Mouse (Mus musculus): Measurements from ENCODE around the gene Cldn7. TPM values are rescaled to one million over a fixed set of nuclear protein-coding genes. Genes with fewer than 3 reads are reported as not detected.
A peak's percentile ranks its signal among the peaks of the same experiment; 100 is the strongest.

Cldn7 gene
- polyA plus RNA-seq, 1 experiment from 2014 or later, result 5.9 TPM

DNA sequence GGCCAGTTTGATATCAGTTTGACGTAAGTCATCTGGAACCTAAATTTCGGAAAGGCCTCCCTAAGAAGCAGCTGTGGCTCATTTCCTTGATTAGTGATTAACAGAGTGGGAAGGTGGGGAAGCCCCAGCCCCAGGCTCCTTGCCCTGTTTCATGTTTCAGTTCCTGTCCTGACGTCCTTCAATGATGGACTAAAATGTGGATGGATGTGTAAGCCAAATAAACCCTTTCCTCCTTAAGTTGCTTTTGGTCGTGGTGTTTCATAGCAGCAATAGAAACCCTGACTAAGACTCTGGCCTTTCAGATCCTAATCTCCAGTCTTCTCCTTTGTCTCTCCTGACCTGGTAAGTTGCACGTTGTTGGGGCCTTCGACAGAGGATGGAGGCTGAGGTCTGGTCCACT, 5.6 kb downstream of the Cldn7 start:
- no peak for DNase-seq (ENCODE audit: low spot score)
- 88% methylated on average over 6 of the region's 6 CpGs for WGBS
- no peak overlapping the region for H3K27ac ChIP-seq (ENCODE audit: low read depth, low read length)
- H3K4me3 ChIP-seq (ENCODE audit: low read depth, low read length), result no peak overlapping the region
- no peak for ATAC-seq (ENCODE audit: insufficient read depth, low FRiP score, low TSS enrichment)
- H3K4me2 ChIP-seq (ENCODE audit: low read depth), result no peak overlapping the region
- H3K9ac ChIP-seq (ENCODE audit: low read length), result no peak overlapping the region
- peaks cover 26% of the 10 kb centered on the region for H3K27me3 ChIP-seq (ENCODE audit: control insufficient read depth, insufficient read depth, low read length)
- no peaks in the 10 kb centered on the region for H3K9me3 ChIP-seq (ENCODE audit: control insufficient read depth, low read length)
- peaks cover 3% of the 10 kb centered on the region; the same call in 1 of the 2 replicates for H3K4me1 ChIP-seq (ENCODE audit: control insufficient read depth, insufficient read depth, low read length)
- H3K36me3 ChIP-seq (ENCODE audit: control insufficient read depth, insufficient read depth, low read length), result peaks cover 13% of the 10 kb centered on the region

DNA sequence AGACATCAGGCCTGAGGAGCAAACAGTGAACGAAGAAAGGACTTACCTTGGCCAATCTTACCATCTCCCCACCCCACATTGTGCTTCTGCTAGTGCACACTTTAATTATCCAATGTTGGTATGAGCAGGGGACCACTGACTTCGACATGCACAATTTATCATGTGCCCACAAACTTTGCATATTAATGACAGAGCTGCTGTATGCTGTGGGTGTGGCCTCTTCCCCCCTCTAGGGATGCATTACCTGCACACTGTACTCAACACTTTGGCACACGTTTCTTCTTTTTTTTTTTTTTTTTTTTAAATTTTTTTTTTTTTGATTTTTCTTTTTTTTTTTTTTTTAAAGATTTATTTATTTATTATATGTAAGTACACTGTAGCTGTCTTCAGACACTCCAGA, 6.2 kb downstream of the Cldn7 start:
- ATAC-seq (ENCODE audit: insufficient read depth, low FRiP score, low TSS enrichment) (no peak), DNase-seq (ENCODE audit: low spot score) (no peak)
- Histone ChIP-seq H3K4me1 (ENCODE audit: control insufficient read depth, insufficient read depth, low read length) (peaks cover 3% of the 10 kb centered on the region; the same call in 1 of the 2 replicates), H3K9ac (ENCODE audit: low read length) (no peak overlapping the region), H3K27me3 (ENCODE audit: control insufficient read depth, insufficient read depth, low read length) (peaks cover 21% of the 10 kb centered on the region), H3K4me2 (ENCODE audit: low read depth) (no peak overlapping the region), H3K9me3 (ENCODE audit: control insufficient read depth, low read length) (no peaks in the 10 kb centered on the region), H3K27ac (ENCODE audit: low read depth, low read length) (no peak overlapping the region), H3K4me3 (ENCODE audit: low read depth, low read length) (no peak overlapping the region), H3K36me3 (ENCODE audit: control insufficient read depth, insufficient read depth, low read length) (peaks cover 16% of the 10 kb centered on the region)
- WGBS, result 93% methylated on average over 3 of the region's 3 CpGs

DNA sequence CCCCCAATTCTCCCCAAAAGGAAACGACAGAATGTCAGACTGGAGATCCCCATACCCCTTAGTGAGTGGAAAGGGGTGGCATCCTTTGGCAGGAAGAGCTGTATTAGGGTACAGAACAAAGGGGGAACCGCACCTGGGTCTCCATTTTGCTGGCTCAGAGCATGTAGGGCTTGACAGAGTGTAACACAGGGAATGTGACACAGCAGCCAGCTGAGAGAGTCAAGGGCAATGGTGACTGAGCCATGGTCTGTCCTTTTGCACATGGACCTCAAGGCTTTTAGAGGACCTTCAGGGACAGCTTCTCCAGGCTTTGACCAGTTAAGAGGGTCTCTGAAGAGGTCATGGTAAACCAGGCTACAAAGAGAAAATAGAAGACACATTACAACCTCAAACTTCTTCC, 10.3 kb downstream of the Cldn7 start:
- DNase-seq (ENCODE audit: low spot score), result no peak
- ATAC-seq (ENCODE audit: insufficient read depth, low FRiP score, low TSS enrichment), result no peak
- Histone ChIP-seq H3K4me1 (ENCODE audit: control insufficient read depth, insufficient read depth, low read length) (no peaks in the 10 kb centered on the region), H3K27ac (ENCODE audit: low read depth, low read length) (no peak overlapping the region), H3K4me2 (ENCODE audit: low read depth) (no peak overlapping the region), H3K4me3 (ENCODE audit: low read depth, low read length) (no peak overlapping the region), H3K9ac (ENCODE audit: low read length) (no peak overlapping the region), H3K36me3 (ENCODE audit: control insufficient read depth, insufficient read depth, low read length) (peaks cover 14% of the 10 kb centered on the region), H3K9me3 (ENCODE audit: control insufficient read depth, low read length) (no peaks in the 10 kb centered on the region), H3K27me3 (ENCODE audit: control insufficient read depth, insufficient read depth, low read length) (no peaks in the 10 kb centered on the region)
- 93% methylated on average over 2 of the region's 2 CpGs for WGBS

DNA sequence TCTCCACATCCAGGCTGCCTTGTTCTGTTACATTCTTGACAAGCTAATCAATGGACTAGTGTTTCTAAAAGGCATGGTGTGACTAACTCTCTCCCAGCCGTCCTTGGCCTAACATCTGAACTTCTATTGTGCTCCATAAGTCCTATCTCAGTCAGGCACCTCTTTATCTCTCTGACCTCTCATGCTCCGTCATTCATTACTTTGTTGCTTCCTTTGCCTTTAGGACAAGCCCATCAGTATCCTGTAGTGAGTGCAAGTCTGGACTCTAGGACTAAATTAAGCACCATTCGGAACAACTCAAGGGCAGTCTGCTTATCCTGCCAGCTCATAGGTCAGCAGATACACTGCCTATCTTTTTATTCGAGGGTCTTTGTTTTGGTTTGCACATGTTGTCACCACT, 11.7 kb downstream of the Cldn7 start:
- no peak overlapping the region for H3K4me3 ChIP-seq (ENCODE audit: low read depth, low read length)
- DNase-seq (ENCODE audit: low spot score) (no peak), ATAC-seq (ENCODE audit: insufficient read depth, low FRiP score, low TSS enrichment) (no peak)
- H3K9me3 ChIP-seq (ENCODE audit: control insufficient read depth, low read length), result no peaks in the 10 kb centered on the region
- H3K4me1 ChIP-seq (ENCODE audit: control insufficient read depth, insufficient read depth, low read length), result no peaks in the 10 kb centered on the region
- 86% methylated on average over 4 of the region's 4 CpGs for WGBS
- H3K36me3 ChIP-seq (ENCODE audit: control insufficient read depth, insufficient read depth, low read length), result peaks cover 14% of the 10 kb centered on the region
- no peak overlapping the region for H3K27ac ChIP-seq (ENCODE audit: low read depth, low read length)
- no peak overlapping the region for H3K4me2 ChIP-seq (ENCODE audit: low read depth)
- H3K27me3 ChIP-seq (ENCODE audit: control insufficient read depth, insufficient read depth, low read length), result no peaks in the 10 kb centered on the region
- no peak overlapping the region for H3K9ac ChIP-seq (ENCODE audit: low read length)

DNA sequence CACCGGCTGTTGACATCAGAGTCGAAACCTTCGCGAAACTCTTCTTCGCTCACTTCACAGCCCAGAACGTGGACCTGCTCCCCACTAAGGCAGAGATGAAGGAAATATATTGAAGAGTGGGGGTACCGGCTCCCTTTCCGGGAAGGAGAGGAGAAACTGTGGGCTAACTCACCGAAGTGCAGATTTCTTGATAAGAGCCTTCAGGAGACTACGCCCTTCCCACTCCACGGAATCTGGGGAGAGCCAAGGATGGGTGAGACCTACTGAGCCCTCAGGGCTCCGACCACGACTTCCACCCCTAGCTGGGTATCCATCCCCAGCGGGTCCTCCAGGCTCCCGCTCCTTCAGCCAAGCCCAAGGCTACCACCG, 15.2 kb downstream of the Cldn7 start:
- WGBS, result 4% methylated on average over 16 of the region's 16 CpGs
- H3K36me3 ChIP-seq (ENCODE audit: control insufficient read depth, insufficient read depth, low read length), result peaks cover 11% of the 10 kb centered on the region
- peak overlapping the region; percentile 90 for H3K9ac ChIP-seq (ENCODE audit: low read length)
- H3K9me3 ChIP-seq (ENCODE audit: control insufficient read depth, low read length), result no peaks in the 10 kb centered on the region
- no peaks in the 10 kb centered on the region for H3K27me3 ChIP-seq (ENCODE audit: control insufficient read depth, insufficient read depth, low read length)
- peaks cover 8% of the 10 kb centered on the region for H3K4me1 ChIP-seq (ENCODE audit: control insufficient read depth, insufficient read depth, low read length)
- H3K27ac ChIP-seq (ENCODE audit: low read depth, low read length), result peak overlapping the region; percentile 97
- H3K4me2 ChIP-seq (ENCODE audit: low read depth), result peak overlapping the region; percentile 84
- ATAC-seq (ENCODE audit: insufficient read depth, low FRiP score, low TSS enrichment), result no peak
- no peak for DNase-seq (ENCODE audit: low spot score)
- peak overlapping the region; percentile 86 for H3K4me3 ChIP-seq (ENCODE audit: low read depth, low read length)

DNA sequence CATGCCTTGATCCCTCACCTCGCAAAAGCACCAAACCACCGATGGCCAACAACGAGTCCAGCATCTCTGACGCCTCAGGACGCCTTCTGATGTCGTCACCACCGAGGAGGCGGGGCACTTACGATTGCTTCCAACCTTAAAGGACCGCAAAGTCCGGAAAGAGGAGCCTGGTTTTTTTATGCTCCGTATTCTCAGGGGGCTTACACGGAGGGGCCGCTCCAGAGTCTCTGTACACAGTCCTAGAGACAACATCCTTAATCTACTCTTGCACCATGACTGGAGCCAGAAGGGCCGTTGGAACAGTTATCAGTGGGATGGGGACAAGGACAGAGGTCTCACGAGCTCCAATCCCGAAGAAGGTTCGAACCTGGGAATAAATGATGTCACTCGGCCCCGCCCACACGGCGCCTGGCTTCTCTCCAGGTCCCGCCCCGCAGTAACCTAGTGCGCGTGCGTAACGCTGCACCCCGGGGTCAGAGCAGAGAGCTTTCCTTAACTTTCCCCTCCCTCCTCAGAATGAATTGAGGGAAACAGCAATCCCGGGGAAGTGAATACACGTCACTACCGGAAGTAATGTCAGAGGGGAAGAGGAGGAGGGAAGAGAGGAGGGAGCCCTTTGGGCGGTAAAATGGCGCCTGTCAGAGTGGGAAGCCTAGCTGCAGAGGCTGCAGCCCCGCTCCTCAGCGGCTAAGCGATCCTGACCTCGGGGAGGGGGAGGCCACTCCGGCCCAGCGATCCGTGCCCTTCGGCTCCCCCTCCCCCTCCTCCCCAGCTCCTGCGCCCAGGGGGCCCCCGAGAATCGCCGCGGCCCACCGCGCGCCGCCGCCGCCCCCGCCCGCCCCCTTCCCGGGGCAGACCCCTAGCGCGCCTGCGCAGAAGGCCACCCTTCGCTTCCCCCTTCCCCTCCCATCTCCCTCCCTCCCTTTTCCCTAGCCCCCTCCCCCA, 15.9 kb downstream of the Cldn7 start:
- Histone ChIP-seq H3K27ac (ENCODE audit: low read depth, low read length) (peak overlapping the region; percentile 97), H3K4me1 (ENCODE audit: control insufficient read depth, insufficient read depth, low read length) (peaks cover 8% of the 10 kb centered on the region), H3K9ac (ENCODE audit: low read length) (peak overlapping the region; percentile 90), H3K27me3 (ENCODE audit: control insufficient read depth, insufficient read depth, low read length) (no peaks in the 10 kb centered on the region), H3K9me3 (ENCODE audit: control insufficient read depth, low read length) (no peaks in the 10 kb centered on the region), H3K4me2 (ENCODE audit: low read depth) (peak overlapping the region; percentile 84), H3K36me3 (ENCODE audit: control insufficient read depth, insufficient read depth, low read length) (peaks cover 13% of the 10 kb centered on the region), H3K4me3 (ENCODE audit: low read depth, low read length) (peak overlapping the region; percentile 86)
- WGBS, result under 1% methylated on average over 51 of the region's 60 CpGs
- DNase-seq (ENCODE audit: low spot score) (peak; percentile 99), ATAC-seq (ENCODE audit: insufficient read depth, low FRiP score, low TSS enrichment) (peak; percentile 87)

DNA sequence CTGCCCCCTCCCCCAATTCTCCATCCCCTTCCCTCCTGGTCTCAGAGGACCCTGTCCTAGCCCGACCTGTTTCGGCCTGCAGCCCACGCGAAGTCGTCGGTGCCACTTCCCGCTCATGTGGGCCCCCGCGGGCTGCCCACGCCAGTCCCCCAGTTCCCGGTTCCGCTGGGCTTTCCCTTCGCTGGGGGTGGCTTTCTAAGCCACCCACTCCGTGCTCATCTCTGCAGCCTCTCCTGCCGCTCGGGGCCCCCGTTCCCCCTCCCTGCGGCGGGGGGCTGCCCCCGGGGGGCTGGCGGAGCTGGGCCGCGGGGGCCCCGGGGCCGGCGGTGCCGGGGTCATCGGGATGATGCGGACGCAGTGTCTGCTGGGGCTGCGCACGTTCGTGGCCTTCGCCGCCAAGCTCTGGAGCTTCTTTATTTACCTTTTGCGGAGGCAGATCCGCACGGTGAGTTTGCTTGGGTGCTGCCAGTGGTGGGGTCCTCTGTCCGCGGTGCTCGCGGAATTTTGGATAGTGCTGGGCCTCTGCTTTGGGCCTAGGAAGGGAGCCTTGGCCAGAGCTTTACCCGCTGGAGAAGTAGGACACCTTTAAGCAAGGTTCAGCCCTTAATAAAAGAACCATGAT, 16.7 kb downstream of the Cldn7 start, which contains the start of gene Ctdnep1:
TSS of gene Ctdnep1 (plus strand) at position 16 of the 622 bp plus-strand sequence.
- H3K9ac ChIP-seq (ENCODE audit: low read length), result peak within 1 kb of the TSS; percentile 90
- under 1% methylated on average over 33 of the region's 43 CpGs for WGBS
- peak within 1 kb of the TSS; percentile 86 for H3K4me3 ChIP-seq (ENCODE audit: low read depth, low read length)
- no peaks in the 10 kb centered on the region for H3K27me3 ChIP-seq (ENCODE audit: control insufficient read depth, insufficient read depth, low read length)
- ATAC-seq (ENCODE audit: insufficient read depth, low FRiP score, low TSS enrichment) (peak; percentile 65), DNase-seq (ENCODE audit: low spot score) (no peak)
- peak within 1 kb of the TSS; percentile 84 for H3K4me2 ChIP-seq (ENCODE audit: low read depth)
- H3K27ac ChIP-seq (ENCODE audit: low read depth, low read length), result peak within 1 kb of the TSS; percentile 97
- no peaks in the 10 kb centered on the region for H3K9me3 ChIP-seq (ENCODE audit: control insufficient read depth, low read length)
- H3K36me3 ChIP-seq (ENCODE audit: control insufficient read depth, insufficient read depth, low read length), result peaks cover 12% of the 10 kb centered on the region
- H3K4me1 ChIP-seq (ENCODE audit: control insufficient read depth, insufficient read depth, low read length), result peaks cover 8% of the 10 kb centered on the region

DNA sequence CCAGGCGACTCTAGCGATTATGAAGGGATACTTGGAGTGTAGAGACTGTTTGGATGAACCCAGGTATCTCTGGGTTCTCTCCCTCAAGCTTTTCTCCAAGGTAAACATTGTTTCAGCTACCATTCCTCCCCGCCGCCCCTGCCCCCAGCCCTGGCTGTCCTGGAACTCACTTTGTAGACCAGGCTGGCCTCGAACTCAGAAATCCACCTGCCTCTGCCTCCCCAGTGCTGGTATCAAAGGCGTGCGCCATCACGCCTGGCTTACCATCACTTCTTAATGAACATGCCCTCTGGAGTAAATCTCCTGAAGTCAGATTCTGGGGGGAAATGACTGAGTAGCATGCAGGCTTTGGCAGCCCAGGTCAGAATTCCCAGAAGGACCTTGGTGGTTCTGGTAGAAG, 17.6 kb downstream of the Cldn7 start, which contains the start of gene Elp5:
TSS of gene Elp5 (minus strand) at position 293 of the 400 bp plus-strand sequence.
- ATAC-seq (ENCODE audit: insufficient read depth, low FRiP score, low TSS enrichment) (no peak), DNase-seq (ENCODE audit: low spot score) (no peak)
- Histone ChIP-seq H3K27ac (ENCODE audit: low read depth, low read length) (peak within 1 kb of the TSS; percentile 97), H3K9ac (ENCODE audit: low read length) (peak within 1 kb of the TSS; percentile 90), H3K4me2 (ENCODE audit: low read depth) (peak within 1 kb of the TSS; percentile 84), H3K36me3 (ENCODE audit: control insufficient read depth, insufficient read depth, low read length) (peaks cover 12% of the 10 kb centered on the region), H3K9me3 (ENCODE audit: control insufficient read depth, low read length) (no peaks in the 10 kb centered on the region), H3K4me1 (ENCODE audit: control insufficient read depth, insufficient read depth, low read length) (peaks cover 8% of the 10 kb centered on the region), H3K27me3 (ENCODE audit: control insufficient read depth, insufficient read depth, low read length) (no peaks in the 10 kb centered on the region), H3K4me3 (ENCODE audit: low read depth, low read length) (peak within 1 kb of the TSS; percentile 86)
- 62% methylated on average over 8 of the region's 8 CpGs for WGBS
